Mouse (Mus musculus) lung, postnatal 0 days (tissue): ENCODE data around the gene Mrpl40.

ENCODE experiments used
- CTCF ChIP-seq: IDR thresholded peaks from 2 replicates; pipeline ENCODE4 v1.5.1; 2016; ENCODE audit warnings: antibody characterized with exemption, mild to moderate bottlenecking
- EP300 ChIP-seq: IDR thresholded peaks from 2 replicates; pipeline ENCODE4 v1.6.1; 2016; ENCODE audit warnings: antibody characterized with exemption, mild to moderate bottlenecking, control low read depth

DNA sequence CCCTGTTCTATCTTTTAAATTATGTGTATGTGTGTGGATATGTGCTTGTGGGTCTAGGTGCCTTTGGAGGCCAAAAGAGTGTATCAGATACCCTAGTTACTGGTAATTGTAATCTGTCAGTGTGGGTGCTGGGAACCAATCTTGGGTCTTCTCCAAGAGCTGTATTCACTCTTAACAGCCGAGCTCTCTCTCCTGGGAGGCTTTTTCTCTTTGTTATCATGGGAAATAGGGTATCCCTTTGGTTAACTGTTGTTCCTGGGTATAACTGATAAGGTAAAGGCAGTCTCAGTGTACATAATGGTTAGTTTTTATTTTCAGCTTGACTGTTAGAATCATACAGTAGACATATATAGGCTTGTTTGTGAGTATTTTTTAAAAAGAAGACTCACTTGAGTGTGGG, 54.3 kb downstream of the Mrpl40 start:
- no peak for TF ChIP-seq EP300
- TF ChIP-seq CTCF = no peak
